In genomic region chr2:123486681-123487080, GRCm38 (mm10) we compare ENCODE assay signal across 22 mouse cellular contexts.
DNase-seq lines count a peak whose midpoint lies in the region; ATAC-seq lines count a peak whose summit lies in the region.
"Had no signal": no experiment of that assay in that cellular context is flagged by ENCODE, and none has a peak within 500 bp of the region (broad histone marks: within the 10 kb centered on the region; RNA-seq: fewer than 3 reads in every experiment).

No protein-coding gene starts in this region.

- H3K9me3 ChIP-seq in kidney, embryonic 14.5 days (ENCODE audit: control insufficient read depth, low read length) = no peaks in the 10 kb centered on the region
- H3K9me3 ChIP-seq: embryonic facial prominence, embryonic 15.5 days; forebrain, embryonic 10.5 days; heart, embryonic 12.5 days; hindbrain, embryonic 10.5 days; hindbrain, embryonic 15.5 days had no signal

- no peaks in the 10 kb centered on the region for H3K27me3 ChIP-seq in kidney, embryonic 14.5 days (ENCODE audit: control insufficient read depth, insufficient read depth, low read length)
- H3K27me3 ChIP-seq: CH12.LX; embryonic facial prominence, embryonic 15.5 days; heart, embryonic 12.5 days; hindbrain, embryonic 15.5 days had no signal

- H3K9ac ChIP-seq in kidney, embryonic 14.5 days (ENCODE audit: low read depth, low read length) = no peak overlapping the region
- H3K9ac ChIP-seq: embryonic facial prominence, embryonic 15.5 days; heart, embryonic 12.5 days; hindbrain, embryonic 15.5 days had no signal

- ATAC-seq in kidney, embryonic 14.5 days (ENCODE audit: low FRiP score, low TSS enrichment) = no peak
- ATAC-seq: forebrain, embryonic 14.5 days had no signal

- H3K4me1 ChIP-seq in kidney, embryonic 14.5 days (ENCODE audit: control insufficient read depth, insufficient read depth, low read length) = no peaks in the 10 kb centered on the region
- H3K4me1 ChIP-seq: embryonic facial prominence, embryonic 15.5 days; forebrain, embryonic 10.5 days; heart, embryonic 12.5 days; hindbrain, embryonic 10.5 days; hindbrain, embryonic 15.5 days had no signal

- H3K36me3 ChIP-seq in kidney, embryonic 14.5 days (ENCODE audit: control insufficient read depth, insufficient read depth, low read length) = no peaks in the 10 kb centered on the region
- H3K36me3 ChIP-seq: embryonic facial prominence, embryonic 15.5 days; forebrain, embryonic 10.5 days; heart, embryonic 12.5 days; hindbrain, embryonic 10.5 days; hindbrain, embryonic 15.5 days had no signal

- peak; percentile 12 to 20 for DNase-seq in frontal cortex, postnatal 36 days (ENCODE audit: low spot score in 2 of 2)
- no peak for DNase-seq in frontal cortex, postnatal 10 days (ENCODE audit: low spot score in 2 of 2)
- peak; percentile 44 for DNase-seq in Muller cell, postnatal 12 days (ENCODE audit: inconsistent ontology term)
- peak; percentile 44 for DNase-seq in layer of hippocampus, adult 11-12 months (ENCODE audit: low spot score)
- DNase-seq in layer of hippocampus, adult 9-10 months (ENCODE audit: low spot score) = peak; percentile 47
- no peak for DNase-seq in lung, postnatal 25 days (ENCODE audit: low spot score)
- DNase-seq in T-cell, adult 2 months (ENCODE audit: low spot score) = no peak
- DNase-seq: adrenal gland, adult 8-10 months; adrenal gland, postnatal 36 days; cerebellum, adult 11 months; cerebellum, adult 8-10 months; embryo, embryonic 11 days; gastrocnemius, postnatal 14 days had no signal

- WGBS in kidney, embryonic 14.5 days = 43% methylated on average over 1 of the region's 1 CpGs

- H3K4me3 ChIP-seq in kidney, embryonic 14.5 days (ENCODE audit: low read length) = no peak overlapping the region
- H3K4me3 ChIP-seq: embryonic facial prominence, embryonic 15.5 days; erythroblast, embryonic 14.5 days; forebrain, embryonic 10.5 days; heart, embryonic 12.5 days; hindbrain, embryonic 10.5 days; hindbrain, embryonic 15.5 days had no signal

- H3K27ac ChIP-seq in kidney, embryonic 14.5 days (ENCODE audit: low read depth, low read length) = no peak overlapping the region
- H3K27ac ChIP-seq: embryonic facial prominence, embryonic 15.5 days; forebrain, embryonic 10.5 days; hindbrain, embryonic 10.5 days; hindbrain, embryonic 15.5 days had no signal

- no peak overlapping the region for H3K4me2 ChIP-seq in kidney, embryonic 14.5 days (replicated peaks; ENCODE audit: low read depth, low read length)
- H3K4me2 ChIP-seq: embryonic facial prominence, embryonic 15.5 days; heart, embryonic 12.5 days; hindbrain, embryonic 15.5 days had no signal

Comparison
In these comparisons a context has a peak if more than half of its experiments do, and no peak if none do; other contexts are left out.
1. DNase-seq: peak in frontal cortex, postnatal 36 days (2 of 2), Muller cell, postnatal 12 days (single experiment), layer of hippocampus, adult 11-12 months (single experiment) and layer of hippocampus, adult 9-10 months (single experiment); none in frontal cortex, postnatal 10 days (0 of 2), lung, postnatal 25 days (single experiment) and T-cell, adult 2 months (single experiment).